ENCODE assay signal across 9 mouse cellular contexts in genomic region chr12:108831966-108832643, GRCm38 (mm10). TPM values are rescaled to one million over a fixed set of nuclear protein-coding genes. Genes with fewer than 3 reads are reported as not detected.
DNase-seq lines count a peak whose midpoint lies in the region; ATAC-seq lines count a peak whose summit lies in the region.
"Had no signal": no experiment of that assay in that cellular context is flagged by ENCODE, and none has a peak within 500 bp of the region (broad histone marks: within the 10 kb centered on the region; RNA-seq: fewer than 3 reads in every experiment).

No protein-coding gene starts in this region.

- H3K36me3 ChIP-seq in lung, embryonic 16.5 days (ENCODE audit: control insufficient read depth, insufficient read depth, low read length): peaks cover 3% of the 10 kb centered on the region
- H3K36me3 ChIP-seq in forebrain, embryonic 16.5 days (ENCODE audit: control insufficient read depth, insufficient read depth): no peaks in the 10 kb centered on the region

- no peak overlapping the region for H3K4me3 ChIP-seq in lung, embryonic 16.5 days (ENCODE audit: low read length)
- H3K4me3 ChIP-seq in forebrain, embryonic 16.5 days (replicated peaks; ENCODE audit: low read length): no peak overlapping the region
- H3K4me3 ChIP-seq: heart, embryonic 13.5 days had no signal

- 46% methylated on average over 9 of the region's 9 CpGs for WGBS in lung, embryonic 16.5 days
- 58% methylated on average over 9 of the region's 9 CpGs for WGBS in forebrain, embryonic 16.5 days

- no peak overlapping the region for H3K4me2 ChIP-seq in lung, embryonic 16.5 days (ENCODE audit: low read depth, low read length)
- no peak overlapping the region for H3K4me2 ChIP-seq in forebrain, embryonic 16.5 days (ENCODE audit: low read length)
- H3K4me2 ChIP-seq: heart, embryonic 13.5 days had no signal

- peak overlapping the region; percentile 64 for H3K27ac ChIP-seq in lung, embryonic 16.5 days (ENCODE audit: low read length)
- no peak overlapping the region for H3K27ac ChIP-seq in forebrain, embryonic 16.5 days (ENCODE audit: low read length)
- H3K27ac ChIP-seq: heart, embryonic 13.5 days had no signal

- ATAC-seq in lung, embryonic 16.5 days (ENCODE audit: low read depth): no peak
- no peak for ATAC-seq in forebrain, embryonic 16.5 days
- ATAC-seq in CD4-positive, CD25-positive, alpha-beta regulatory T cell, adult 4 months: no peak

- H3K4me1 ChIP-seq in lung, embryonic 16.5 days (replicated peaks; ENCODE audit: control insufficient read depth, insufficient read depth, low read length): peaks cover 20% of the 10 kb centered on the region
- H3K4me1 ChIP-seq in forebrain, embryonic 16.5 days (replicated peaks; ENCODE audit: control insufficient read depth, insufficient read depth, low read length): peaks cover 28% of the 10 kb centered on the region

- no peak overlapping the region for H3K9ac ChIP-seq in lung, embryonic 16.5 days (ENCODE audit: low read length)
- no peak overlapping the region for H3K9ac ChIP-seq in forebrain, embryonic 16.5 days (replicated peaks; ENCODE audit: low read depth, low read length)
- H3K9ac ChIP-seq: heart, embryonic 13.5 days had no signal

- H3K9me3 ChIP-seq in lung, embryonic 16.5 days (ENCODE audit: control insufficient read depth, low read length): no peaks in the 10 kb centered on the region
- no peaks in the 10 kb centered on the region for H3K9me3 ChIP-seq in forebrain, embryonic 16.5 days (ENCODE audit: control insufficient read depth, low read length)
- H3K9me3 ChIP-seq: heart, embryonic 13.5 days had no signal

- DNase-seq in layer of hippocampus, adult 9-11 months: peak; percentile 47
- DNase-seq in layer of hippocampus, adult 9-10 months (ENCODE audit: low spot score): no peak
- DNase-seq in adrenal gland, adult 18-20 months (ENCODE audit: low spot score in 2 of 2): peak; percentile 81 to 89
- peak; percentile 81 for DNase-seq in fat pad, adult 2 months (ENCODE audit: extremely low read depth, low read depth, low spot score)
- DNase-seq in right cerebral cortex, postnatal 25 days: no peak

- no peaks in the 10 kb centered on the region for H3K27me3 ChIP-seq in lung, embryonic 16.5 days (ENCODE audit: control insufficient read depth, insufficient read depth, low read depth, low read length)
- no peaks in the 10 kb centered on the region for H3K27me3 ChIP-seq in forebrain, embryonic 16.5 days (replicated peaks; ENCODE audit: control insufficient read depth, insufficient read depth, low read length)
- H3K27me3 ChIP-seq: heart, embryonic 13.5 days had no signal

RNA-seq across cellular contexts. Expression of gene Slc25a29, which starts 3.6 kb away (rescaled TPM):
- 10 to 100 TPM; 17.5 to 30.1 TPM for total RNA-seq in adrenal gland, adult 18-20 months (2021)
- 7.5 and 7.8 TPM in 2 replicates for polyA plus RNA-seq in lung, embryonic 16.5 days (2015; fragmentation: Nextera tagmentation; extraction: Ambion mirVana)
- polyA plus RNA-seq in forebrain, embryonic 16.5 days (2015; fragmentation: Nextera tagmentation; extraction: Ambion mirVana): 27.6 and 28.6 TPM in 2 replicates
- polyA plus RNA-seq in CD4-positive, CD25-positive, alpha-beta regulatory T cell, adult 4 months (2017; shearing (Covaris generic)): 1 to 10 TPM; 3.0 to 3.8 TPM

RNA-seq across cellular contexts. Expression of gene Slc25a47, which starts 3.7 kb away (rescaled TPM):
- 10 to 100 TPM; 12.6 to 14.6 TPM for total RNA-seq in adrenal gland, adult 18-20 months (2021)
- 9.3 and 9.5 TPM in 2 replicates for polyA plus RNA-seq in lung, embryonic 16.5 days (2015; fragmentation: Nextera tagmentation; extraction: Ambion mirVana)
- 13.5 and 19.1 TPM in 2 replicates for polyA plus RNA-seq in forebrain, embryonic 16.5 days (2015; fragmentation: Nextera tagmentation; extraction: Ambion mirVana)
- 1 to 10 TPM; 1.2 to 2.6 TPM for polyA plus RNA-seq in CD4-positive, CD25-positive, alpha-beta regulatory T cell, adult 4 months (2017; shearing (Covaris generic))

RNA-seq across cellular contexts. Expression of gene Yy1, which starts 39.3 kb away (rescaled TPM):
- 10 to 100 TPM; 55.5 to 79.9 TPM for total RNA-seq in adrenal gland, adult 18-20 months (2021)
- 14.6 and 14.9 TPM in 2 replicates for polyA plus RNA-seq in lung, embryonic 16.5 days (2015; fragmentation: Nextera tagmentation; extraction: Ambion mirVana)
- 14.0 and 15.3 TPM in 2 replicates for polyA plus RNA-seq in forebrain, embryonic 16.5 days (2015; fragmentation: Nextera tagmentation; extraction: Ambion mirVana)
- 10 to 100 TPM; 12.7 to 17.1 TPM for polyA plus RNA-seq in CD4-positive, CD25-positive, alpha-beta regulatory T cell, adult 4 months (2017; shearing (Covaris generic))

Comparison
In these comparisons a context has a peak if more than half of its experiments do, and no peak if none do; other contexts are left out.
1. DNase-seq: peak in layer of hippocampus, adult 9-11 months (single experiment), adrenal gland, adult 18-20 months (2 of 2) and fat pad, adult 2 months (single experiment); none in layer of hippocampus, adult 9-10 months (single experiment) and right cerebral cortex, postnatal 25 days (single experiment).